Mouse (Mus musculus) layer of hippocampus, adult 8-10 months (tissue): ENCODE data around the gene Rcn2. TPM values are rescaled to one million over a fixed set of nuclear protein-coding genes. Genes with fewer than 3 reads are reported as not detected.

Experiments used
- DNase-seq, 2 experiments: peaks; one replicate each; pipeline ENCODE4 v3.0.0; 2022; ENCODE audit warnings: low spot score in 2 of 2
- total RNA-seq, 4 experiments: library from RNA; stranded (reverse); gene quantifications; 2 replicates each; pipeline ENCODE4 v1.2.4; 2022

Gene Rcn2
- total RNA-seq, 4 experiments from 2014 or later: 96.9 to 102 (median 98.8) TPM

GRCm38 (mm10) chr9:56092102-56092501, 50.5 kb downstream of the Rcn2 start:
- no peak for DNase-seq

GRCm38 (mm10) chr9:56097584-56098298, 56.1 kb downstream of the Rcn2 start:
- no peak for DNase-seq

GRCm38 (mm10) chr9:56100041-56100522, 58.4 kb downstream of the Rcn2 start:
- DNase-seq: no peak

GRCm38 (mm10) chr9:56101022-56101421, 59.4 kb downstream of the Rcn2 start:
- no peak for DNase-seq

- no peak for DNase-seq
Observed at GRCm38 (mm10) chr9:56104921-56105320, 63.3 kb downstream of the Rcn2 start.

GRCm38 (mm10) chr9:56106274-56107072, 64.8 kb downstream of the Rcn2 start:
- DNase-seq: no peak

- no peak for DNase-seq
Observed at GRCm38 (mm10) chr9:56107527-56107926, 65.9 kb downstream of the Rcn2 start.

GRCm38 (mm10) chr9:56108174-56108573, 66.5 kb downstream of the Rcn2 start:
- no peak for DNase-seq

Other genes with a start within 250 kb of the Rcn2 start
- 10 to 100 TPM; 31.4 to 36.8 (median 32.5) TPM for gene Scaper, start 103.7 kb upstream of the Rcn2 start, total RNA-seq
- not detected for gene 4930563M21Rik, start 31.3 kb upstream of the Rcn2 start, total RNA-seq
- 1 to 10 TPM; 2.0 to 4.2 (median 3.0) TPM for gene Pstpip1, start 48.1 kb downstream of the Rcn2 start, total RNA-seq
- 100 to 1,000 TPM; 318 to 329 (median 327) TPM for gene Tspan3, start 123.6 kb downstream of the Rcn2 start, total RNA-seq